Mouse (Mus musculus) liver, embryonic 12.5 days (tissue): ENCODE measurements at regions not wholly inside any gene's neighbourhood (a gene's known extent, or its start where the extent isn't known, plus 50 kb on each side); places are given as distances from the start of the nearest gene placed in this dataset.

Source experiments
- ATAC-seq: fragments of 200-750 bp; cut with Nextera tagmentation; 2 replicates; pipeline ENCODE4 v1.8.0; 2017; ENCODE audit warnings: moderate number of reproducible peaks, mild to moderate bottlenecking, moderate library complexity
- H3K27ac ChIP-seq: fragments of 300-500 bp; sonication (generic); 2 replicates; pipeline ENCODE4 v1.5.1; 2016; ENCODE audit warnings: mild to moderate bottlenecking
- H3K27me3 ChIP-seq: fragments of 300-500 bp; sonication (generic); replicated peaks from 2 replicates; pipeline ENCODE4 v1.6.1; 2016; ENCODE audit warnings: mild to moderate bottlenecking, moderate library complexity
- H3K36me3 ChIP-seq: fragments of 300-500 bp; sonication (generic); 2 replicates; pipeline ENCODE4 v1.6.1; 2016; ENCODE audit warnings: mild to moderate bottlenecking, moderate library complexity
- H3K4me1 ChIP-seq: fragments of 300-500 bp; sonication (generic); 2 replicates; pipeline ENCODE4 v1.6.1; 2016
- H3K4me2 ChIP-seq: fragments of 300-500 bp; sonication (generic); 2 replicates; pipeline ENCODE4 v1.6.1; 2016; ENCODE audit warnings: mild to moderate bottlenecking, moderate library complexity
- H3K4me3 ChIP-seq: fragments of 300-500 bp; sonication (generic); 2 replicates; pipeline ENCODE4 v1.5.1; 2016; ENCODE audit warnings: mild to moderate bottlenecking, moderate library complexity
- H3K9ac ChIP-seq: fragments of 300-500 bp; sonication (generic); 2 replicates; pipeline ENCODE4 v1.6.1; 2016; ENCODE audit warnings: mild to moderate bottlenecking, moderate library complexity
- H3K9me3 ChIP-seq: fragments of 300-500 bp; sonication (generic); replicated peaks from 2 replicates; pipeline ENCODE4 v1.6.1; 2016; ENCODE audit warnings: mild to moderate bottlenecking, moderate library complexity
- WGBS: fragments of 180-500 bp; shearing (Covaris S2); methylation state at CpG from one replicate; pipeline ENCODE4 v1.1.7; 2016; ENCODE audit not compliant: insufficient replicate concordance; 5-methylcytosine and 5-hydroxymethylcytosine counted together

DNA sequence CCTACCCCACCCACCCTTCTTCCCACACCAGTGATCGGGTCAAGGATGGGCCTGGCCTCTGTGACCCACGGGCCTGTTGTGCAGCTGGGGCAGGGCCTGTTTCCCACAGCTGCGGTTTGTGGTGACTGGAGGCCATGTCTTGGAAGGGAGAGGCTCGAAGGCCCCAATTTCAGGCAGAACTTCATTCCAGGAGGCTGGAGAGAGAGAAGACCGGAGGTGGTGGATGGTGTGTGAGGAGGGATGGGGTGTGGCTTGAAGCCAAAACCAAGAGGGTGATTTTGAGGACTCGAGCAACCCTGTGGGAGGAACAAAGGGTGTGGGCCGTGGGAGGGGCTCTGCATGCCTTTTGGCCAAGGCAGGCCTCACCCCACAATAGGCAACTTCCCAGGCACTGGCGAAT is 86.5 kb upstream of the Hes1 start:
- Histone ChIP-seq H3K27ac (no peak overlapping the region), H3K4me3 (no peak overlapping the region), H3K27me3 (0 out of 2 replicates have a peak, but pooled peaks cover 11% of the 10 kb centered on the region), H3K9ac (no peak overlapping the region), H3K4me1 (0 out of 2 replicates have a peak, but pooled peaks cover 4% of the 10 kb centered on the region), H3K9me3 (no peaks in the 10 kb centered on the region), H3K36me3 (no peaks in the 10 kb centered on the region), H3K4me2 (no peak overlapping the region)
- WGBS: 46% methylated on average over 8 of the region's 8 CpGs
- no peak for ATAC-seq

DNA sequence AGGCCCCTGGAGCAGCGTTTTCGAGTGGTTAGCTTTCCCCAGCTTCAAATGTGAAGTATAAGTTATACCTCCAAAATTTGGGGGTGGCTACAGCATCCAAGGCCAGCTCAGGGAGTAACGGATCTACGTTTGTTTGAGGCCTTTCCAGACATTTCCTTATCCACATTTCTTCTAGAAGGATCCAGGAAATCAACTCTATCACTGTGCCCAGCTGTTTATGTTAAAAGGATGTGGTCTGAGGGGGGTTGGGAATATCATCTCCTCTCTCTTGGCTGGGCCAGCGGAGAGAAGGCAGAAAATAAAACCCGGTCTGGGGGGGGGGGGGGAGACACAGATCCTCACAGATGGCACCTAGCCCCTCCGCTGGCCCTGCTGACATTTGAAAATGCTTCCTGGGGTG is 85.1 kb upstream of the Hes1 start:
- Histone ChIP-seq H3K27ac (no peak overlapping the region), H3K9me3 (no peaks in the 10 kb centered on the region), H3K4me1 (0 out of 2 replicates have a peak, but pooled peaks cover 4% of the 10 kb centered on the region), H3K27me3 (0 out of 2 replicates have a peak, but pooled peaks cover 11% of the 10 kb centered on the region), H3K36me3 (no peaks in the 10 kb centered on the region), H3K4me2 (no peak overlapping the region), H3K4me3 (no peak overlapping the region), H3K9ac (no peak overlapping the region)
- WGBS: 32% methylated on average over 7 of the region's 7 CpGs
- ATAC-seq: no peak

DNA sequence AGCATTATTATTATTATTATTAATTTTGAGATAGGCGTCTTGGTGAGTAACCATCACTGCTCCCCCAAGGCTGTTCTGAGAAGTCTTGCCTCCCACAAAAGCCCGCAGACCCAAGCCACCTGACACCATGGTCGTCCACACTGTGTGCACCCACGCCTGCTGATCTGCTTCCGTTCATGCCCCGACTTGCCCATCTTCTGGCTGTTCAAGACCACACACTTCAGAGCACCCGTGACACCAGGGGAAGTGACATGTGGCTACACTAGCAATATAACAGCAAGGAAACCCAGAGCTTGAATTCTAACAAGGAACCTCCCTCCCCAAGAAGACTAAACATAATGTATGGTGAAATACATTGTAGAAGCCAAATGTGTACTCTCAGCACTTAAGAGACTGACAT is 82.6 kb upstream of the Hes1 start:
- WGBS: 65% methylated on average over 7 of the region's 7 CpGs
- no peak for ATAC-seq

DNA sequence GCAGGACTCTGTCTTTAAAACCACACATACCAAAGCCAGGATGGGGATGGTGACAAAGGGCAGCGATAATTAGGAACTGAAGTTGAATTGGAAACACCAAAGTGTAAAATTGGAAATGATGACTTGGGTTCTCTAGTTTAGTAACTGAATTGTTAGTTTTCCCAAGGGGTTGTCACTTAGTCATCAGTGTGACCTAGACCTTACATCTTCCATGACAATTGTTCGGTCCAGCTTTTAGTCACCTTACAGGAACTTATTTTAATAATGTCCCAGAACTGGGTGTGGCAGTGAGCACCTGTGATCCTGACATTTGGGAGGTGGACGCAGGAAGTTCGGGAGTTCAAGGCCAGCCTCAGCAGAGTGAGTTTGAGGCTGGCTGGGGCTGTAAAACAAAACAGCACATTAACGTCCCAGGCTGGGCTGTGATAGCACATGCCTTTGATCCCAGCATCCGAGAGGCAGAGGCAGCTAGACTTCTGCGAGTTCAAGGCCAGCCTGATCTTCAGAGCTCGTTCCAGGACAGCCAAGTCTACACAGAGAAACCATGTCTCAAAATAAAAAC is 81.9 kb upstream of the Hes1 start:
- Histone ChIP-seq H3K4me1 (0 out of 2 replicates have a peak, but pooled peaks cover 4% of the 10 kb centered on the region), H3K9ac (no peak overlapping the region)

More for the DNA sequence above, 82.6 kb upstream of the Hes1 start:
- H3K9ac ChIP-seq: no peak overlapping the region
- H3K36me3 ChIP-seq: no peaks in the 10 kb centered on the region
- no peak overlapping the region for H3K27ac ChIP-seq
- H3K27me3 ChIP-seq: 0 out of 2 replicates have a peak, but pooled peaks cover 11% of the 10 kb centered on the region
- no peaks in the 10 kb centered on the region for H3K9me3 ChIP-seq
- H3K4me3 ChIP-seq: no peak overlapping the region
- H3K4me2 ChIP-seq: no peak overlapping the region
- 0 out of 2 replicates have a peak, but pooled peaks cover 4% of the 10 kb centered on the region for H3K4me1 ChIP-seq

DNA sequence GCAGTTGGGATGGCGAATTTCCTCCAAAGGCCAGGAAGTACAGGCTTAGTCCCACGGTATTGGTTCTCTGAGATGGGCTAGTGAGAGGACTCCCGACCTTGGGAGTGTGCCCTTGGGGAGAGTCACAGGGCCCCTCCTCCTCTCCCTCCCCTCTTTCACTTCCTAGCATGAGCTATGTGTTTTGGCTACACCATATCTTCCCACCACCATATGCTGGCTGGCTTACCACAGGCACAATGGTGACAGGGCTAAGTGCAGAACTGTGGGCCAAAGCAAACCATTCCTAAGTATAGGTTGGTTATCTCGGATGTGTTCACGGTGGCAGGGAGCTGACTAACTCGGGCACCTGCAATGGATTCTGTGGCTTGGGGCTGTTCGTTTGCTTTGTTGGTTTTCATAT is 81.0 kb upstream of the Hes1 start:
- Histone ChIP-seq H3K27ac (no peak overlapping the region), H3K9me3 (no peaks in the 10 kb centered on the region), H3K4me3 (no peak overlapping the region), H3K9ac (no peak overlapping the region), H3K4me2 (no peak overlapping the region), H3K27me3 (0 out of 2 replicates have a peak, but pooled peaks cover 9% of the 10 kb centered on the region), H3K4me1 (no peaks in the 10 kb centered on the region), H3K36me3 (no peaks in the 10 kb centered on the region)
- 43% methylated on average over 7 of the region's 7 CpGs for WGBS
- no peak for ATAC-seq

More for the DNA sequence above, 81.9 kb upstream of the Hes1 start:
- 0 out of 2 replicates have a peak, but pooled peaks cover 9% of the 10 kb centered on the region for H3K27me3 ChIP-seq
- 69% methylated on average over 8 of the region's 8 CpGs for WGBS
- no peak overlapping the region for H3K4me3 ChIP-seq
- no peak overlapping the region for H3K27ac ChIP-seq
- no peaks in the 10 kb centered on the region for H3K36me3 ChIP-seq
- no peak overlapping the region for H3K4me2 ChIP-seq
- no peaks in the 10 kb centered on the region for H3K9me3 ChIP-seq
- ATAC-seq: no peak

DNA sequence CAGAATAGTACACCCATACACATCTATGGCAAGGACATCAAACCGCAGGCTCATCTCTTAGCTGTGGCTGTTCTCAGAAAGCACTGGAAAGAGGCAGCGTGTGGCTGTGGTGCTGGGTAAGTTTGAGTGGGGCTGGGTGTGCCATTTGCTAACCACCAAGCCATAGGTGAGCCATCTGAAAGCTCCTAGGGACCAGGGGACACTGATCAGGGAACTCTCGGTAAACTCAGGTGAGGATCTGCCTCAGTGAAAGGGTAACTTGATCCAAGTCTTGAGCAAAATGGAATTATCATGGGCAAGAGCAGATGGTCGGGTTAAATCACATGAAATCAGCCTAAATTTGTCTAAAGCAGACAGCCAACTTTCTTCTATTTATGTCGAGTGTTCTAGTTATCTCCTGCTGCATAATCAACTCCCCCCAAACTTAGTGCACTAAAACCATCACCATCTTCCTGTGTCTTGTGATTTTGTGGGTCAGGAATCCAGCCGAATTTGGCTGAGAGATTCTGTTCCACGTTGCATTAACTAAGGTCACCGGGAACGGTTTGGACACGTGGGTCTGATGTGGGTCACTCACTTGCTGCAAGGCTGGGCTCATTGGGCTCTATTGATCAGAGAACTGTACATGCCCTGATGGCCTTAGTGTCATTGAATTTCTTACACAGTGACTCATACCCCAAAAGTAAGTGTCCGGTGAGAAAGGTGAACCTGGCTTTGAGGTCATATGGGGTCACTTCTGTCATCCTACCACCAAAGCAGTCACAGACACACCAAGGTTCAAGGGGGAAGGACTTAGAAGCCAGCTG is 78.9 kb upstream of the Hes1 start:
- Histone ChIP-seq H3K9me3 (no peaks in the 10 kb centered on the region), H3K36me3 (no peaks in the 10 kb centered on the region), H3K27me3 (no peaks in the 10 kb centered on the region), H3K4me2 (no peak overlapping the region), H3K27ac (no peak overlapping the region), H3K4me1 (peaks cover 2% of the 10 kb centered on the region; the same call in 1 of the 2 replicates), H3K4me3 (no peak overlapping the region), H3K9ac (no peak overlapping the region)
- 69% methylated on average over 11 of the region's 11 CpGs for WGBS
- no peak for ATAC-seq

DNA sequence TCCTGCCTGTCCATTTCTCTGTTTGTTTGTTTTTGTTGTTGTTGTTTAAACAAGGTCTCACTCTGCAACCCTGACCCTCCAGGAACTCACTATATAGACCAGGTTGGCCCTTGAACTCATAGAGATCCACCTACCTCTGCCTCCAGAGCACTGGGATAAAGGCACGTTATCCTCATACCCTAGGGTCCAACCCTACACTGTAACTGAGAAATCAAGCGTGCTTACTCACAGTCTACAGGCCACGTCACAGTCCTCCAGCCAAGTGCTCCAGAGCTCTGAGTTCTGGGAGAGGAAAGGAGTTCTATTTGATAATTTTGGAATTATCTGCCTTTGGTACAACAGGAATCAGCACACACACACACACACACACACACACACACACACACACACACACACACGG is 76.6 kb upstream of the Hes1 start:
- H3K4me1 ChIP-seq: peaks cover 9% of the 10 kb centered on the region; the same call in 1 of the 2 replicates
- no peak for ATAC-seq
- H3K27ac ChIP-seq: no peak overlapping the region
- 63% methylated on average over 4 of the region's 4 CpGs for WGBS
- H3K4me2 ChIP-seq: no peak overlapping the region
- H3K36me3 ChIP-seq: no peaks in the 10 kb centered on the region
- H3K9me3 ChIP-seq: no peaks in the 10 kb centered on the region
- H3K27me3 ChIP-seq: no peaks in the 10 kb centered on the region
- no peak overlapping the region for H3K4me3 ChIP-seq
- no peak overlapping the region for H3K9ac ChIP-seq

DNA sequence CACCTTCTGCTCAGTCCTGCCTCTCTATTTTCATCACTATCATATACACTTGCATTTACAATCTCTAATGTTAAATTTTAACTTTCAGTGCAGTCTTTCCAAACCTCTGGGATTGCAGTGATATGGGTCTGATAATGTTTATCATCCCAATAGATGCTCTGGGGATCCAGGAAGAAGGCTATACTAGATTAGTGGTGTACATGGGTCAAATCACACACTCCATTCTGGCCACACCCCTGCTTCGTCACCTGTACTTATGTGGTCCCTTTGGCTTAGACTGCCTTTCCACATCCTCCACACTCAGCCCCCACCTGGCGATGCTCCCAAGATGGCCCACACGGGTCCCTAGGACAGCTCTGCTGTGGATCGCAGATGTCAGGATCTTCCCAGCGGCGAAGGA is 76.2 kb upstream of the Hes1 start:
- no peak overlapping the region for H3K4me3 ChIP-seq
- no peaks in the 10 kb centered on the region for H3K27me3 ChIP-seq
- H3K4me2 ChIP-seq: no peak overlapping the region
- H3K9ac ChIP-seq: no peak overlapping the region
- 85% methylated on average over 6 of the region's 6 CpGs for WGBS
- ATAC-seq: no peak
- no peaks in the 10 kb centered on the region for H3K9me3 ChIP-seq
- no peaks in the 10 kb centered on the region for H3K36me3 ChIP-seq
- H3K4me1 ChIP-seq: peaks cover 9% of the 10 kb centered on the region; the same call in 1 of the 2 replicates
- H3K27ac ChIP-seq: no peak overlapping the region

DNA sequence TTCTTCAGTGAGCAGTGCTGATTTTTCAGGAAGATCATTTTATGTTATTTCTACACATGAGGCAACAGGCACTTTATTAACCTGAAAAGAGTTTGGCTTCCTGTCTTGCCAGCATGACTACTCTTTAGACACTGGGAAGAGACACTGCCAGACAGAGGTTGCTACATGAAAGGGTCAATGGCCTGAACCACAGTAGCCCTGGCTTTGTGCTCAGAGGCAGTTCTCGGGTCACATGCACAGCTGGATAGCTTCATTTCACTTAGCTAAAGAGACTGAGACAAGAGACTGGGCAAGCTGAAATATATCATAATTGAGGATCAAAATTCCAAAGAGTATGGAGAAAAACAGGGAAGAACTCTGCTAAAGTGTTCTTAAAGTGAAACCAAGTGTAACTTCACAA is 74.9 kb upstream of the Hes1 start:
- no peaks in the 10 kb centered on the region for H3K36me3 ChIP-seq
- no peaks in the 10 kb centered on the region for H3K9me3 ChIP-seq
- WGBS: 59% methylated on average over 1 of the region's 1 CpGs
- H3K4me2 ChIP-seq: no peak overlapping the region
- peaks cover 9% of the 10 kb centered on the region; the same call in 1 of the 2 replicates for H3K4me1 ChIP-seq
- H3K27me3 ChIP-seq: no peaks in the 10 kb centered on the region
- H3K27ac ChIP-seq: no peak overlapping the region
- no peak overlapping the region for H3K4me3 ChIP-seq
- ATAC-seq: no peak
- no peak overlapping the region for H3K9ac ChIP-seq

DNA sequence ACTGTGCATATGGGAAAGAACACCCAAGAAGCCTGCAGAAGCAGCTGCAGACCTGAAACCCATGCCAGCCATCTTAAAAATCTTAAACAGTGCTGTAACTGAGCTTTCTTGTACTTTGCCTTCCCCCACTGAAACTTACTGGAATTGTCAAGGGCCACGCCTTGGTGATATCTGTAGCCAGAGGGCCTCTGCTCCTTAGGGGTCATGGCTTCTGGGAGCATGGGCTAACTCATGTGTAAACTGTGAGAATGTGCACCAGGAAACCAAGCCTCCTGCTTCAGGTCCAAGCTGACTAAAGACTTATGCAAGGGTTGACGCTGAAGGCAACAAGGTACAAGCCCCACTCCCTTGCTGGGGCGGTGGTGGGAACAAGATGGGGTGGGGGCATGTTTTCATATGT is 73.8 kb upstream of the Hes1 start:
- Histone ChIP-seq H3K4me2 (no peak overlapping the region), H3K27me3 (0 out of 2 replicates have a peak, but pooled peaks cover 6% of the 10 kb centered on the region), H3K27ac (no peak overlapping the region), H3K4me3 (no peak overlapping the region), H3K4me1 (peaks cover 9% of the 10 kb centered on the region; the same call in 1 of the 2 replicates), H3K9me3 (no peaks in the 10 kb centered on the region), H3K9ac (no peak overlapping the region), H3K36me3 (no peaks in the 10 kb centered on the region)
- ATAC-seq: no peak
- 56% methylated on average over 3 of the region's 3 CpGs for WGBS

DNA sequence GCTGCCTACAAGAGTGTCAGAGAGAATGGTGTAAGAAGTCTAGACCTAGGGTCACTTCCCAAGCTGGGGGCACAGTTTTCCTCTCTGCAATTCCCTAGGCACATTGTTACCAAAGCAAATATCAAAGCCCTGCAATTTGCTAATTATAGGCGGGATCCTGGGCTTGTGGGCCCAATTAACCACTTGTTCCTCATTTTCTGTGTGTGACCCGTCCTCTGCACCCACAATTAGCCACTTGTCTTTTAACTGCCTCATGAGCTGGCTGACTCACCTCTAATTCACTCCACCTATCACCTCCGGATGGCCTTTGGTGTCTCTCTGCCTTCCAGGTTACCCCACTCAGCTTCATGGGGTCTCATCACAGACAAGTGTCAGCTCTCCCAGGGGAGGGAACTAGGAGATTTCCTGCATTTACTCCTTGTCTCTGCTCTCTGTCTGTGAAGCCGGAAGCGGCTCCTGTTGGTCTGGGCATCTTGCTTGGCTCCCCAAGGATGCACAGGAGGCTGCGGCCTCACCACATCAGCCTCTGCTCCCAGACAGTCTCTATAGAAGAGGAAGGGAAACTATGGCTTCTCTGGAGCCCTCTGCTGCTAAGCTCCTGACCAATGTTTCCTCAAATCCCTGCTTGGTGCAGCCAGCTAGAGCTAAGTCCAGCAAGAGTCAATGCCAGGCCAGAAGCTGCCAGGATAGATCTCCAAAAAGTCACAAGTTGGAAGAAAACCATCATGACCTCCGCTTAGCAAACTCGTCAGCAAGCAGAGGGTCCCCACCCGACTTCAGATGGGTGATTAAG is 73.2 kb upstream of the Hes1 start:
- Histone ChIP-seq H3K27me3 (0 out of 2 replicates have a peak, but pooled peaks cover 6% of the 10 kb centered on the region), H3K9ac (no peak overlapping the region), H3K27ac (no peak overlapping the region), H3K4me2 (no peak overlapping the region), H3K36me3 (no peaks in the 10 kb centered on the region), H3K4me3 (no peak overlapping the region), H3K4me1 (peaks cover 15% of the 10 kb centered on the region), H3K9me3 (no peaks in the 10 kb centered on the region)
- 51% methylated on average over 9 of the region's 9 CpGs for WGBS
- ATAC-seq: no peak
